Mouse (Mus musculus): ENCODE data around the gene Gm42669. TPM values are rescaled to one million over a fixed set of nuclear protein-coding genes. Genes with fewer than 3 reads are reported as not detected.

Gm42669 gene
- polyA plus RNA-seq, 2 experiments = 0.02 to 0.06 TPM

DNA sequence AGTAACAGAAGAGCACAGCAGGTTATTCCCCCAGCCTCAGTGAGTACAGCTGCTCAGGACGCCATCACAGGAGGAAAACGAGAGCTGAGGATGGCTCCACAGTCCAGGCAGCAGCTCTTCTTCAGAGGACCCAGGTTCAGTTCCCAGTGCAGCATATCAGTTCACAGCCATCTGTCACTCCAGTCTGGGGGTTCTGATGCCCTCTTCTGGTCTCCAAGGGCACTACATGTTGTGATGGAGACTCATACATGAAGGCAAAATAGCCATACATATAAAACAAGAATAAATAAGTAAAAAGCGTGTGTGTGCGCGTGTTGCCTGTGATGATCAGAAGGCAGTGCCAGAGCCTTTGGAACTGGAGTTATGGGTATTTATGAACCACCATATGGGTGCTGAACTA lies 12.7 kb upstream of the Gm42669 start:
- Histone ChIP-seq H3K4me3 (ENCODE audit: insufficient read depth in 1 of 2, low read depth in 2 of 2, low read length in 2 of 2) (no peak overlapping the region), H3K27ac (no peak overlapping the region), H3K9ac (replicated peaks) (no peak overlapping the region), H3K36me3 (replicated peaks; ENCODE audit: control insufficient read depth, insufficient read depth, low read depth) (no peaks in the 10 kb centered on the region), H3K4me1 (replicated peaks; ENCODE audit: control insufficient read depth in 2 of 2, insufficient read depth in 2 of 2, low read length in 1 of 2) (no peaks in the 10 kb centered on the region), H3K9me3 (ENCODE audit: control insufficient read depth, low read length) (no peaks in the 10 kb centered on the region; the same call in 1 of the 2 replicates), H3K4me2 (ENCODE audit: low read depth) (no peak overlapping the region), H3K27me3 (ENCODE audit: control insufficient read depth, insufficient read depth, low read length) (no peaks in the 10 kb centered on the region)
- 87% methylated on average over 5 of the region's 5 CpGs for WGBS (ENCODE audit: insufficient replicate concordance)
- no peak for ATAC-seq (ENCODE audit: insufficient read depth)
- DNase-seq (ENCODE audit: low read depth in 3 of 3, low spot score in 3 of 3) = no peak
- no peak for TF ChIP-seq EP300 (IDR thresholded peaks at IDR 0.05; ENCODE audit: low read depth)
- TF ChIP-seq CTCF (IDR thresholded peaks at IDR 0.05; ENCODE audit: low read depth) = peak; percentile 57

DNA sequence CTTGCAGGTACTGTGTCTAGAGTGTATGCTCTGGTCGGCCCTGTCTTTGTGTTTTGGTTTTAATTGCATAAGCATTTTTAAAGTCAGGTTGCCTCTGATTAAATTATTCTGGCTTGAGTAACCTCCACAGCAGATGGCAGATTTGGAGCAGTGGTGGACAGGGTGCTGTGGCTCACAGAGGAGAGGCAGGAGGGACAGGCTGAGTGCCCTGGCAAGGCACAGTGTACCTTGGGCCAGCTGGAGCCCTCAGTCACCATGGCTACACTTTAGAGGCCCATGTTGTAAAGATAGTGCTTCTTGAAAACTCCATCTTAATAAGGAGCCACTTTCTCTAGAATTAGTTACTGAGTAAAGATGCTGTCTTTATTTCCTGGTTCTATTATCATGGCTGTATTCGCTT lies 11.4 kb upstream of the Gm42669 start:
- Histone ChIP-seq H3K36me3 (replicated peaks; ENCODE audit: control insufficient read depth, insufficient read depth, low read depth) (no peaks in the 10 kb centered on the region), H3K4me2 (ENCODE audit: low read depth) (no peak overlapping the region), H3K27ac (no peak overlapping the region), H3K9me3 (ENCODE audit: control insufficient read depth, low read length) (no peaks in the 10 kb centered on the region; the same call in 1 of the 2 replicates), H3K9ac (replicated peaks) (no peak overlapping the region), H3K4me3 (ENCODE audit: insufficient read depth in 1 of 2, low read depth in 2 of 2, low read length in 2 of 2) (no peak overlapping the region), H3K27me3 (ENCODE audit: control insufficient read depth, insufficient read depth, low read length) (no peaks in the 10 kb centered on the region), H3K4me1 (replicated peaks; ENCODE audit: control insufficient read depth in 2 of 2, insufficient read depth in 2 of 2, low read length in 1 of 2) (no peaks in the 10 kb centered on the region)
- no peak for TF ChIP-seq EP300 (IDR thresholded peaks at IDR 0.05; ENCODE audit: low read depth)
- TF ChIP-seq CTCF (IDR thresholded peaks at IDR 0.05; ENCODE audit: low read depth) = no peak
- no peak for DNase-seq (ENCODE audit: low read depth in 3 of 3, low spot score in 3 of 3)
- ATAC-seq (ENCODE audit: insufficient read depth) = no peak
- 68% methylated on average over 2 of the region's 2 CpGs for WGBS (ENCODE audit: insufficient replicate concordance)

DNA sequence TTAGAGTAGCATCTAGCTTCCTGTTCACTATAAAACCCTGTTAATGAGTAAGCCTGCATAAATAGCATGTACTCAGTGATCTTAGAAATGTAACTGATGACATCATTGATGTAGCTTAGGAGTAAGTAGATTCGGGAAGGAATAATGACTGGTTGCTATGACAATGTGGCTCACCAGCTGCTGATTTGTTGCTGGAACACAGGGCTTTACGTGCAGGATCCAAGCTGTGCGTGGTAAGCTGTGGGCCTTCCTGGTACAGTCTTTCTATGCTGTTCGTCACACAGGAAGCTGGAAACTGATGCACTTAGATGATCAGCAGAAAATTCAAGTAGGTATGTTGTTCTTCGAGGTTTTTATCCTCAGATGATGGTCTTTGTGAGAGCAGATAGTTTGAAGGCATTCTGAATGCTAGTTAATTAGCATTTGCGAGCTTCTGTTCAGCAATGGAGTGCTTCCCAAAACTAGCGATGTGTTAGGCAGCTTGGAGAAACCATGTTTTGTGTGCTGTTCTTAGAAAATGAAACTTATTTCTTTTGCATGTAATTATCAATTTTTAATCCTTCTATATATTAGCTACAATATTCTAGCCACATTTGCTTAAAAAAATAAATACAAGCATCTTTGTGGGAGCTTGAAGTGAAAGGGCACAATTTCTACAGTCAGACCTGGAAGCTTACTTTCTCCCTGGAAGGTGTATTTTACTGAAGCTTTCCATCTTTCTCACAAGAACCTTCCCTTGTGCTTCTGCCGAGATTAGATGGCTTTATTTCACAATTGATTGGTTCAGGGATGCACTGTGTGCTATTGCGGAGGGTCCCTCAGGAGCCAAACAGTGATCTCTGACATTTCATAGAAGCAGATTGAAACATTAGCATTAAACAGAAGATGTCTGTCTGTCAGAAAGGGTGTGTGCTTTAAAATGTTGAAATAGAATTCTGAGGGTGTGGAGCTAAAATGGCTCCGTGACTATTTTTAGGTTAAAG lies 9.6 kb upstream of the Gm42669 start:
- DNase-seq (ENCODE audit: low read depth in 3 of 3, low spot score in 3 of 3) (no peak), ATAC-seq (ENCODE audit: insufficient read depth) (no peak)
- TF ChIP-seq CTCF (IDR thresholded peaks at IDR 0.05; ENCODE audit: low read depth) (no peak), EP300 (IDR thresholded peaks at IDR 0.05; ENCODE audit: low read depth) (no peak)
- Histone ChIP-seq H3K27ac (no peak overlapping the region), H3K9ac (replicated peaks) (no peak overlapping the region), H3K27me3 (ENCODE audit: control insufficient read depth, insufficient read depth, low read length) (no peaks in the 10 kb centered on the region), H3K9me3 (ENCODE audit: control insufficient read depth, low read length) (no peaks in the 10 kb centered on the region; the same call in 1 of the 2 replicates), H3K4me2 (ENCODE audit: low read depth) (no peak overlapping the region), H3K36me3 (replicated peaks; ENCODE audit: control insufficient read depth, insufficient read depth, low read depth) (no peaks in the 10 kb centered on the region), H3K4me3 (ENCODE audit: insufficient read depth in 1 of 2, low read depth in 2 of 2, low read length in 2 of 2) (no peak overlapping the region), H3K4me1 (replicated peaks; ENCODE audit: control insufficient read depth in 2 of 2, insufficient read depth in 2 of 2, low read length in 1 of 2) (no peaks in the 10 kb centered on the region)
- 65% methylated on average over 10 of the region's 10 CpGs for WGBS (ENCODE audit: insufficient replicate concordance)

DNA sequence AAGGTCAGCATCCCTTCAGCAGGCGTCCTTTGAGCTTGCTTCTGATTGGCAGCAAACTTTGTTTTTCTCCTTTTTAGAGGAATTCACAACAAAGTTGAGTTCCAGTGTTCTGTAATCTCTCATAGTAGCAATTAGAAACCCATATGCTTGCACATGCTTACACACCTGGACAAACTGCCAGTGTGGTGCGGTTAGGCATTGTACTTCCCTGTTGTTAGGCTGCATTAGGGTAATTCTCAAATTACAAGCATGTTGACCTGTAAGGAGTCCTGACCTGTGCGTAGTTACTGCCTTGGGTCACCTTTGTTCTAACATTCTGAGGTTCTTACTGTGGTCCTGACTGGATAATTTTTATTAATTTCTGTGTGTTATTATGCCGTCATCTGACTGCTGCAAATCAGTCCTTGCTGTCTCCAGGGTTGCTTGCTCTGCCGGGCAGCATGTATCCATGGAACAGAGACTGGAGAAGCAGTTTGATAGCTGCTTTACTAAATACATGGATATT lies 8.6 kb upstream of the Gm42669 start:
- DNase-seq (ENCODE audit: low read depth in 3 of 3, low spot score in 3 of 3) = no peak
- no peak overlapping the region for H3K27ac ChIP-seq
- 71% methylated on average over 5 of the region's 5 CpGs for WGBS (ENCODE audit: insufficient replicate concordance)

DNA sequence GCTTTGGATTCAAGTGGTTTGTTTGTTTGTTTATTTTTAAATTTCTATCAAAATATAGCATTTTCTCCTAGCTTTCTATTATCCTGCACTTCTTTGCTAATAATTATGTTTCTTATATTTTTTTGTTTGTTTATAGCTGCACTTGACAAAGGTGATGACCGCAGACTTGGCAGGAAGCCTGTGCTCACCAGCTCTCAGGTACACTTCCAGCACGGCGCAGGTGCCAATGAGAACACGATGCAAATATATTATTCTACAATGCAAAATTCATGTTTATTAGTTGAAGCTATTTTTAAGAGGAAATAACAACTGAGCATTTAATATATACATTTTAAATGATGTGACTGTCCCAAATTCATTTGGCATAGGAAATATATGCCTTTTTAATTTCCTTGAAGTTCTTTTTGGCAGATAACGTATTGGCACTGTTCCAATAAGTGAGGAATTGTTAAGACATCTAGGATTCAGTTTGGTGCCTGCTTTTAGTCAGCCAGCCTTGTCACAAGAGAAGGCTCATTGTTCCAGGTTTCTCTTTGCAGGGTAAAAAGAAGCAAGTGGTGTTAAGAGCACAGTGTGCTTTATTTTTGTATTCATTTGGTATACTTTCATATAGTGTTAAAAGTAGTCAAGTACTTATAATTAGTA lies 7.4 kb upstream of the Gm42669 start:
- WGBS (ENCODE audit: insufficient replicate concordance) = 77% methylated on average over 5 of the region's 5 CpGs

More for the DNA sequence above, 8.6 kb upstream of the Gm42669 start:
- Histone ChIP-seq H3K9ac (replicated peaks) (no peak overlapping the region), H3K27me3 (ENCODE audit: control insufficient read depth, insufficient read depth, low read length) (no peaks in the 10 kb centered on the region), H3K4me1 (replicated peaks; ENCODE audit: control insufficient read depth in 2 of 2, insufficient read depth in 2 of 2, low read length in 1 of 2) (no peaks in the 10 kb centered on the region), H3K4me3 (ENCODE audit: insufficient read depth in 1 of 2, low read depth in 2 of 2, low read length in 2 of 2) (no peak overlapping the region), H3K9me3 (ENCODE audit: control insufficient read depth, low read length) (no peaks in the 10 kb centered on the region; the same call in 1 of the 2 replicates), H3K4me2 (ENCODE audit: low read depth) (no peak overlapping the region), H3K36me3 (replicated peaks; ENCODE audit: control insufficient read depth, insufficient read depth, low read depth) (no peaks in the 10 kb centered on the region)
- TF ChIP-seq CTCF (IDR thresholded peaks at IDR 0.05; ENCODE audit: low read depth) = no peak
- TF ChIP-seq EP300 (IDR thresholded peaks at IDR 0.05; ENCODE audit: low read depth) = no peak
- no peak for ATAC-seq (ENCODE audit: insufficient read depth)

More for the DNA sequence above, 7.4 kb upstream of the Gm42669 start:
- H3K36me3 ChIP-seq (replicated peaks; ENCODE audit: control insufficient read depth, insufficient read depth, low read depth) = no peaks in the 10 kb centered on the region
- H3K4me2 ChIP-seq (ENCODE audit: low read depth) = no peak overlapping the region
- no peaks in the 10 kb centered on the region for H3K4me1 ChIP-seq (replicated peaks; ENCODE audit: control insufficient read depth in 2 of 2, insufficient read depth in 2 of 2, low read length in 1 of 2)
- ATAC-seq (ENCODE audit: insufficient read depth) (no peak), DNase-seq (ENCODE audit: low read depth in 3 of 3, low spot score in 3 of 3) (no peak)
- no peaks in the 10 kb centered on the region for H3K27me3 ChIP-seq (ENCODE audit: control insufficient read depth, insufficient read depth, low read length)
- no peaks in the 10 kb centered on the region for H3K9me3 ChIP-seq (ENCODE audit: control insufficient read depth, low read length)
- H3K27ac ChIP-seq = no peak overlapping the region
- no peak for TF ChIP-seq CTCF (IDR thresholded peaks at IDR 0.05; ENCODE audit: low read depth)
- TF ChIP-seq EP300 (IDR thresholded peaks at IDR 0.05; ENCODE audit: low read depth) = no peak
- H3K4me3 ChIP-seq (ENCODE audit: insufficient read depth in 1 of 2, low read depth in 2 of 2, low read length in 2 of 2) = no peak overlapping the region
- H3K9ac ChIP-seq (replicated peaks) = no peak overlapping the region
